Mouse (Mus musculus): ENCODE results near the gene Stmn3. TPM values are rescaled to one million over a fixed set of nuclear protein-coding genes. Genes with fewer than 3 reads are reported as not detected.
A peak's percentile ranks its signal among the peaks of the same experiment; 100 is the strongest.

The Stmn3 gene
- total and polyA plus RNA-seq, 3 experiments: not detected

DNA sequence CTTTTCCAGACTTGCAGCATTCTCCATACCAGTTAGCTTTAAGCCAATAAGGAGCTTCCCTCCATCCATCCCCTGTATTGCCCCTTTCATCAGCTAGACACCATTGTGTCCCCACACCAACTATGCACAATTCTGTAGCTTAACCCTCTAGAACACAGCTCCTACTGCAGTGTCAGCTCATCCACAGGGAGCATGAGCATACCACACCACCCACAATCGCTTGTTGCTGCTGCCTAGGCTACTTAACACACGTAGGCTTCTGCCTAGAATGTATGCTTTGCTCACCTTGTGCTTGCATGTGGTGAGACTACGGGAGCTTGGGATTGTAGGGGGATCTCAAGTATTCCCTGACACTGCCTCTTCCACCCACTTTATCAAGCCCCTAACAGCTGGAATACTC lies 42.5 kb upstream of the Stmn3 start:
- H3K79me2 ChIP-seq (ENCODE audit: control insufficient read depth, insufficient read depth, low read length, poor library complexity): no peaks in the 10 kb centered on the region
- no peak overlapping the region for H3K4me3 ChIP-seq (ENCODE audit: control insufficient read depth in 1 of 2, insufficient read depth in 1 of 2, low read depth in 2 of 2, low read length in 2 of 2)
- TF ChIP-seq MAX (IDR thresholded peaks at IDR 0.05; ENCODE audit: low read length) (no peak), TCF12 (IDR thresholded peaks at IDR 0.05; ENCODE audit: low read depth, low read length) (no peak), MEF2A (IDR thresholded peaks at IDR 0.05; ENCODE audit: extremely low read depth, insufficient replicate concordance, low read depth, low read length, poor library complexity, severe bottlenecking) (no peak), POLR2AphosphoS2 (IDR thresholded peaks at IDR 0.05; ENCODE audit: low read length) (peak; percentile 84; the same call in 1 of the 2 replicates), POLR2A (IDR thresholded peaks at IDR 0.05; ENCODE audit: control insufficient read depth in 1 of 2, insufficient read depth in 1 of 2, low read depth in 1 of 2, low read length in 2 of 2, poor library complexity in 1 of 2) (peak in 1 of 2 experiments; percentile 48; a peak in 2 of 4 replicates)
- H3K9ac ChIP-seq (ENCODE audit: control insufficient read depth, low read depth, low read length, poor library complexity, severe bottlenecking): no peak overlapping the region
- H3K27ac ChIP-seq (ENCODE audit: control insufficient read depth, low read depth, low read length): no peak overlapping the region
- H3K9me3 ChIP-seq (replicated peaks; ENCODE audit: insufficient read depth, low read length): no peaks in the 10 kb centered on the region
- no peaks in the 10 kb centered on the region for H3K27me3 ChIP-seq (ENCODE audit: control insufficient read depth in 1 of 2, insufficient read depth in 2 of 2, low read length in 2 of 2)
- DNase-seq (ENCODE audit: low read depth, low spot score): no peak
- H3K36me3 ChIP-seq (ENCODE audit: control insufficient read depth in 1 of 2, insufficient read depth in 2 of 2, low read length in 2 of 2): peaks cover 0 to 5% of the 10 kb centered on the region in 2 experiments; a peak in 2 of 4 replicates
- H3K4me1 ChIP-seq (ENCODE audit: control insufficient read depth in 1 of 2, insufficient read depth in 2 of 2, low read length in 2 of 2): no peaks in the 10 kb centered on the region

DNA sequence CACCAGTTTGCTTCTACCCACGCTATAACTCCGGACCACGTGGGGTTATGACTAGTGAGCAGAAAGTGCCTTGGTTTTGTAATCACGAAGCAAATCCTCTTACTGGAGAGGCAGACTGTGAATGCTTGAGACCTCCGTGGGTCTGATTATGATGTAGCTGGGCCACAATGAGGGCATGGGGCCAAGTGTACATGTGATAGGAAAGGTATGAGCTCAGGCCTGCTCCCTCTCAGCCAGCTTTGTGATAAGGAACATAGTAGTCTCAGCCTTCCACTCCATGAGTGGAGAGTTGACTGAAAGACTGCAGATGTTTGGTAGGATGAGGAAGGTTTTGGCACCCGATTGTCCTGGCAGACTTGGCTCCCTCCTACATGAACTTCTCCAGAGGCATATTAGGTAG lies 28.5 kb upstream of the Stmn3 start:
- no peak overlapping the region for H3K27ac ChIP-seq (ENCODE audit: control insufficient read depth, low read depth, low read length)
- H3K4me1 ChIP-seq (ENCODE audit: control insufficient read depth in 1 of 2, insufficient read depth in 2 of 2, low read length in 2 of 2): no peaks in the 10 kb centered on the region
- H3K36me3 ChIP-seq (ENCODE audit: control insufficient read depth in 1 of 2, insufficient read depth in 2 of 2, low read length in 2 of 2): peaks cover 0 to 11% of the 10 kb centered on the region in 2 experiments; a peak in 2 of 4 replicates
- no peaks in the 10 kb centered on the region for H3K27me3 ChIP-seq (ENCODE audit: control insufficient read depth in 1 of 2, insufficient read depth in 2 of 2, low read length in 2 of 2)
- no peak overlapping the region for H3K4me3 ChIP-seq (ENCODE audit: control insufficient read depth in 1 of 2, insufficient read depth in 1 of 2, low read depth in 2 of 2, low read length in 2 of 2)
- TF ChIP-seq TAL1 (IDR thresholded peaks at IDR 0.05; ENCODE audit: low read length) (no peak), MAZ (IDR thresholded peaks at IDR 0.05; ENCODE audit: low read depth, low read length) (no peak), ELF1 (IDR thresholded peaks at IDR 0.05; ENCODE audit: low read depth, low read length) (no peak), RAD21 (IDR thresholded peaks at IDR 0.05; ENCODE audit: low read depth, low read length) (no peak), TCF12 (IDR thresholded peaks at IDR 0.05; ENCODE audit: low read depth, low read length) (no peak), CHD1 (IDR thresholded peaks at IDR 0.05; ENCODE audit: low read depth, low read length) (no peak), MXI1 (IDR thresholded peaks at IDR 0.05; ENCODE audit: low read depth, low read length) (no peak), BHLHE40 (IDR thresholded peaks at IDR 0.05; ENCODE audit: borderline replicate concordance, low read depth, low read length) (no peak), ZMIZ1 (IDR thresholded peaks at IDR 0.05; ENCODE audit: low read depth, low read length) (no peak), UBTF (IDR thresholded peaks at IDR 0.05; ENCODE audit: borderline replicate concordance, insufficient read depth, low read depth, low read length) (no peak), GATA1 (IDR thresholded peaks at IDR 0.05; ENCODE audit: low read depth, low read length) (no peak)
- H3K9ac ChIP-seq (ENCODE audit: control insufficient read depth, low read depth, low read length, poor library complexity, severe bottlenecking): no peak overlapping the region
- no peaks in the 10 kb centered on the region for H3K9me3 ChIP-seq (replicated peaks; ENCODE audit: insufficient read depth, low read length)
- DNase-seq (ENCODE audit: low read depth, low spot score): no peak
- no peaks in the 10 kb centered on the region for H3K79me2 ChIP-seq (ENCODE audit: control insufficient read depth, insufficient read depth, low read length, poor library complexity)

DNA sequence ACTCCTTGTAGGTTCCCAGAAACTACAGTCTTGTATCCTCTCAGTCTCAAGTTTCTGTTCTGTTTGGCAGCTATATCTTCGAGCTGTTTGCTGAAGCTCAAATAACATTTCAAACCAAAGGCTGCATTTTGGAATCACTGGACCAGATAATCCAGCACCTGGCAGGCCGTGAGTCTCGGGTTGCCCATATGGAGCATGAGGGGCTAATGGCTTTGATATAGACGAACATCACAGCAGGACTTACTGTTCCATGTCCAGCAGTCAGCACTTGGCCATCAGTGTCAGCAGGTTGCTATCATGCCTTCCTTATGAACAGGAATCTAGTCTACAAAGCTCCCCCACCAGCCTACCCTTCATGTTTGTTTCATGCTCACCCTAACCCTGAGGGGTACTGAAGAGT lies 26.1 kb upstream of the Stmn3 start:
- Histone ChIP-seq H3K4me3 (ENCODE audit: control insufficient read depth in 1 of 2, insufficient read depth in 1 of 2, low read depth in 2 of 2, low read length in 2 of 2) (no peak overlapping the region), H3K4me1 (ENCODE audit: control insufficient read depth in 1 of 2, insufficient read depth in 2 of 2, low read length in 2 of 2) (no peaks in the 10 kb centered on the region), H3K79me2 (ENCODE audit: control insufficient read depth, insufficient read depth, low read length, poor library complexity) (no peaks in the 10 kb centered on the region), H3K9me3 (replicated peaks; ENCODE audit: insufficient read depth, low read length) (no peaks in the 10 kb centered on the region), H3K36me3 (ENCODE audit: control insufficient read depth in 1 of 2, insufficient read depth in 2 of 2, low read length in 2 of 2) (peaks cover 0 to 13% of the 10 kb centered on the region in 2 experiments; a peak in 2 of 4 replicates), H3K27ac (ENCODE audit: control insufficient read depth, low read depth, low read length) (no peak overlapping the region), H3K9ac (ENCODE audit: control insufficient read depth, low read depth, low read length, poor library complexity, severe bottlenecking) (no peak overlapping the region), H3K27me3 (ENCODE audit: control insufficient read depth in 1 of 2, insufficient read depth in 2 of 2, low read length in 2 of 2) (no peaks in the 10 kb centered on the region)
- no peak for TF ChIP-seq CHD1 (IDR thresholded peaks at IDR 0.05; ENCODE audit: low read depth, low read length)
- TF ChIP-seq RCOR1 (IDR thresholded peaks at IDR 0.05; ENCODE audit: low read depth, low read length): no peak
- TF ChIP-seq CTCF (IDR thresholded peaks at IDR 0.05 in 2 of 3, conservative IDR thresholded peaks at IDR 0.05 in 1 of 3; ENCODE audit: control insufficient read depth in 1 of 3, insufficient read depth in 1 of 3, low read depth in 2 of 3, low read length in 3 of 3, poor library complexity in 1 of 3, severe bottlenecking in 1 of 3): no peak
- TF ChIP-seq HCFC1 (IDR thresholded peaks at IDR 0.05; ENCODE audit: low read depth, low read length): no peak
- no peak for TF ChIP-seq ZNF384 (IDR thresholded peaks at IDR 0.05; ENCODE audit: low read depth, low read length)
- TF ChIP-seq ZKSCAN1 (IDR thresholded peaks at IDR 0.05; ENCODE audit: low read depth, low read length): no peak
- no peak for TF ChIP-seq POLR2AphosphoS2 (IDR thresholded peaks at IDR 0.05; ENCODE audit: low read length)
- no peak for TF ChIP-seq JUND (IDR thresholded peaks at IDR 0.05; ENCODE audit: low read depth, low read length)
- DNase-seq (ENCODE audit: low read depth, low spot score): no peak

All from MEL (cell line).